Mouse (Mus musculus) left cerebral cortex, postnatal 25 days (tissue): ENCODE measurements around the gene Fanci. TPM values are rescaled to one million over a fixed set of nuclear protein-coding genes. Genes with fewer than 3 reads are reported as not detected.

Experiments used
- DNase-seq, 2 experiments: peaks; one replicate each; pipeline ENCODE4 v3.0.0; 2022; ENCODE audit warnings: low spot score in 2 of 2, mixed read lengths in 1 of 2
- intact Hi-C: fragments of 180-260 bp; cut with DNase I; formaldehyde crosslinking; loops from one replicate; pipeline ENCODE4 v1.15.1; 2025
- total RNA-seq, 2 experiments: library from RNA; stranded (reverse); gene quantifications; 2 replicates each; pipeline ENCODE4 v1.2.3; 2021

Gene Fanci
- total RNA-seq, result under 1 TPM; 0.57 to 0.92 TPM

- intact Hi-C loops, result loop anchor here (1.0 kb wide), 1 partner anchor 74 kb away; the partner anchor contains the start of gene Polg
Observed at GRCm38 (mm10) chr7:79391883-79392649, at the start of gene Fanci. Gene Fanci (plus strand): TSS chr7:79391929.

GRCm38 (mm10) chr7:79345902-79346301 lies 45.8 kb upstream of the Fanci start:
- peak in 1 of 2 experiments; percentile 69 for DNase-seq
- intact Hi-C loops, result loop anchor here (5.0 kb wide), 2 partner anchors 39 to 74 kb away; partner anchors contain the start of gene Abhd2

More at GRCm38 (mm10) chr7:79391883-79392649, at the start of gene Fanci:
- DNase-seq, result peak; percentile 95

GRCm38 (mm10) chr7:79346555-79347075 lies 45.1 kb upstream of the Fanci start:
- intact Hi-C loops, result loop anchor here (5.0 kb wide), 2 partner anchors 39 to 74 kb away; partner anchors contain the start of gene Abhd2
- DNase-seq, result no peak

GRCm38 (mm10) chr7:79347108-79347813 lies 44.5 kb upstream of the Fanci start:
- intact Hi-C loops, result loop anchor here (5.0 kb wide), 2 partner anchors 40 to 75 kb away; partner anchors contain the start of gene Abhd2
- peak in 1 of 2 experiments; percentile 71 for DNase-seq

GRCm38 (mm10) chr7:79348816-79349215 lies 42.9 kb upstream of the Fanci start:
- intact Hi-C loops, result loop anchor here (1.0 to 5.0 kb wide), 3 partner anchors 42 to 103 kb away; partner anchors contain the start of gene Abhd2

GRCm38 (mm10) chr7:79349738-79350386 lies 41.9 kb upstream of the Fanci start:
- intact Hi-C loops, result loop anchor here (1.0 to 10.0 kb wide), 7 partner anchors 43 to 555 kb away; partner anchors contain the start of genes Abhd2 and Aen
- DNase-seq, result peak; percentile 86 to 94

More at GRCm38 (mm10) chr7:79348816-79349215, 42.9 kb upstream of the Fanci start:
- DNase-seq, result no peak

- DNase-seq, result peak; percentile 85 to 98
- intact Hi-C loops, result loop anchor here (2.0 to 10.0 kb wide), 4 partner anchors 72 to 564 kb away; partner anchors contain the start of gene Aen
Observed at GRCm38 (mm10) chr7:79358350-79359182, 33.2 kb upstream of the Fanci start.

- peak in 1 of 2 experiments; percentile 68 for DNase-seq
- intact Hi-C loops, result loop anchor here (2.0 to 10.0 kb wide), 4 partner anchors 72 to 564 kb away; partner anchors contain the start of gene Aen
Observed at GRCm38 (mm10) chr7:79359183-79359435, 32.6 kb upstream of the Fanci start.

- peak in 1 of 2 experiments; percentile 53 for DNase-seq
Observed at GRCm38 (mm10) chr7:79360056-79360455, 31.7 kb upstream of the Fanci start.

GRCm38 (mm10) chr7:79362208-79362607 lies 29.5 kb upstream of the Fanci start:
- peak; percentile 50 to 75 for DNase-seq
- intact Hi-C loops, result no loop called here

More at GRCm38 (mm10) chr7:79360056-79360455, 31.7 kb upstream of the Fanci start:
- intact Hi-C loops, result no loop called here

GRCm38 (mm10) chr7:79362830-79363229 lies 28.9 kb upstream of the Fanci start:
- DNase-seq, result no peak
- intact Hi-C loops, result no loop called here

GRCm38 (mm10) chr7:79363370-79364043 lies 28.2 kb upstream of the Fanci start:
- DNase-seq, result peak in 1 of 2 experiments; percentile 65
- intact Hi-C loops, result no loop called here

- intact Hi-C loops, result no loop called here
- DNase-seq, result no peak
Observed at GRCm38 (mm10) chr7:79368664-79369063, 23.1 kb upstream of the Fanci start.

GRCm38 (mm10) chr7:79369416-79369815 lies 22.3 kb upstream of the Fanci start:
- DNase-seq, result no peak
- intact Hi-C loops, result no loop called here

GRCm38 (mm10) chr7:79371321-79371879 lies 20.3 kb upstream of the Fanci start:
- intact Hi-C loops, result loop anchor here (2.0 to 5.0 kb wide), 2 partner anchors 101 to 223 kb away; no protein-coding TSS in a partner anchor
- peak; percentile 71 to 81 for DNase-seq

- intact Hi-C loops, result loop anchor here (2.0 to 5.0 kb wide), 2 partner anchors 98 to 229 kb away; no protein-coding TSS in a partner anchor
Observed at GRCm38 (mm10) chr7:79374017-79374416, 17.7 kb upstream of the Fanci start.

GRCm38 (mm10) chr7:79375594-79375993 lies 16.1 kb upstream of the Fanci start:
- intact Hi-C loops, result loop anchor here (2.0 kb wide), 1 partner anchor 227 kb away; no protein-coding TSS in a partner anchor
- no peak for DNase-seq

More at GRCm38 (mm10) chr7:79374017-79374416, 17.7 kb upstream of the Fanci start:
- DNase-seq, result no peak
